ENCODE assay signal across 17 mouse cellular contexts in genomic region chr5:134123846-134124245, GRCm38 (mm10). TPM values are rescaled to one million over a fixed set of nuclear protein-coding genes. Genes with fewer than 3 reads are reported as not detected.
DNase-seq lines count a peak whose midpoint lies in the region; ATAC-seq lines count a peak whose summit lies in the region.
"Had no signal": no experiment of that assay in that cellular context is flagged by ENCODE, and none has a peak within 500 bp of the region (broad histone marks: within the 10 kb centered on the region; RNA-seq: fewer than 3 reads in every experiment).

No protein-coding gene starts in this region.

- no peak overlapping the region; the same call in 1 of the 2 replicates for H3K9ac ChIP-seq in heart, embryonic 11.5 days (ENCODE audit: low read depth, low read length)
- H3K9ac ChIP-seq in hindbrain, embryonic 16.5 days (ENCODE audit: low read depth, low read length) = no peak overlapping the region
- H3K9ac ChIP-seq: hindbrain, embryonic 13.5 days; liver, embryonic 13.5 days; lung, embryonic 14.5 days had no signal

- H3K4me3 ChIP-seq in heart, embryonic 11.5 days (ENCODE audit: low read depth, low read length) = no peak overlapping the region
- H3K4me3 ChIP-seq in hindbrain, embryonic 16.5 days (ENCODE audit: low read length) = no peak overlapping the region
- H3K4me3 ChIP-seq: hindbrain, embryonic 13.5 days; liver, embryonic 13.5 days; midbrain, embryonic 10.5 days had no signal

- ATAC-seq in heart, embryonic 11.5 days (replicated peaks; ENCODE audit: insufficient number of reproducible peaks, low FRiP score, low TSS enrichment) = no peak; the same call in 1 of the 2 replicates
- ATAC-seq in hindbrain, embryonic 16.5 days = no peak
- ATAC-seq: forebrain, embryonic 16.5 days had no signal

- no peaks in the 10 kb centered on the region for H3K27me3 ChIP-seq in heart, embryonic 11.5 days (ENCODE audit: control insufficient read depth, insufficient read depth, low read length)
- no peaks in the 10 kb centered on the region for H3K27me3 ChIP-seq in hindbrain, embryonic 16.5 days (replicated peaks; ENCODE audit: control insufficient read depth, insufficient read depth, low read length)
- H3K27me3 ChIP-seq: hindbrain, embryonic 13.5 days; liver, embryonic 13.5 days had no signal

- DNase-seq in gastrocnemius, adult 8-10 months (ENCODE audit: low spot score in 2 of 2) = peak; percentile 69 to 81
- DNase-seq in gastrocnemius, postnatal 14 days = peak; percentile 45
- DNase-seq in heart, postnatal 10 days = peak; percentile 55 to 66
- no peak for DNase-seq in lung, postnatal 4 days
- DNase-seq in embryo, embryonic 11 days = no peak
- DNase-seq: cerebellum, adult 2 months; kidney, postnatal 36 days; layer of hippocampus, adult 9-11 months; liver, embryonic 13.5 days; lung, embryonic 14.5 days; lung, postnatal 36 days; right cerebral cortex, postnatal 14 days had no signal

- no peaks in the 10 kb centered on the region; the same call in 1 of the 2 replicates for H3K36me3 ChIP-seq in heart, embryonic 11.5 days (ENCODE audit: control insufficient read depth, insufficient read depth, low read length)
- H3K36me3 ChIP-seq in hindbrain, embryonic 16.5 days (ENCODE audit: control insufficient read depth, insufficient read depth, low read length) = peaks cover 10% of the 10 kb centered on the region
- H3K36me3 ChIP-seq: liver, embryonic 13.5 days had no signal

- no peaks in the 10 kb centered on the region for H3K9me3 ChIP-seq in heart, embryonic 11.5 days (replicated peaks; ENCODE audit: control insufficient read depth, low read length)
- H3K9me3 ChIP-seq in hindbrain, embryonic 16.5 days (ENCODE audit: control insufficient read depth, low read length) = 0 out of 2 replicates have a peak, but pooled peaks cover 5% of the 10 kb centered on the region
- H3K9me3 ChIP-seq: hindbrain, embryonic 13.5 days; liver, embryonic 13.5 days had no signal

- peaks cover 16% of the 10 kb centered on the region for H3K4me1 ChIP-seq in heart, embryonic 11.5 days (ENCODE audit: control insufficient read depth, insufficient read depth, low read length)
- H3K4me1 ChIP-seq in hindbrain, embryonic 16.5 days (ENCODE audit: control insufficient read depth, insufficient read depth, low read depth, low read length) = no peaks in the 10 kb centered on the region; the same call in 1 of the 2 replicates
- H3K4me1 ChIP-seq: liver, embryonic 13.5 days had no signal

- intact Hi-C loops in gastrocnemius, postnatal 14 days (cut with DNase I; ENCODE audit: low total_unique reads) = no loop called here
- intact Hi-C loops in heart, postnatal 10 days (cut with DNase I) = no loop called here

- 47% methylated on average over 6 of the region's 6 CpGs for WGBS in heart, embryonic 11.5 days (ENCODE audit: insufficient replicate concordance)
- 80% methylated on average over 6 of the region's 6 CpGs for WGBS in hindbrain, embryonic 16.5 days

- H3K27ac ChIP-seq in heart, embryonic 11.5 days (ENCODE audit: low read depth, low read length) = peak overlapping the region; percentile 31; the same call in 1 of the 2 replicates
- H3K27ac ChIP-seq in hindbrain, embryonic 16.5 days (ENCODE audit: low read depth, low read length) = no peak overlapping the region
- H3K27ac ChIP-seq: hindbrain, embryonic 13.5 days; liver, embryonic 13.5 days; midbrain, embryonic 10.5 days had no signal

- no peak overlapping the region for H3K4me2 ChIP-seq in heart, embryonic 11.5 days
- no peak overlapping the region for H3K4me2 ChIP-seq in hindbrain, embryonic 16.5 days (ENCODE audit: low read length)
- H3K4me2 ChIP-seq: hindbrain, embryonic 13.5 days; liver, embryonic 13.5 days; lung, embryonic 14.5 days had no signal

RNA-seq across cellular contexts. Expression of gene Castor2, which starts 24.3 kb away (rescaled TPM):
- 10 to 100 TPM; 41.7 to 54.5 (median 50.6) TPM for total RNA-seq in gastrocnemius, adult 8-10 months (2022)
- total RNA-seq in gastrocnemius, postnatal 14 days (2021) = 10 to 100 TPM; 36.5 to 40.2 TPM
- 5.7 and 8.0 TPM in 2 replicates for polyA plus RNA-seq in heart, embryonic 11.5 days (2014; fragmentation: Nextera tagmentation; extraction: Ambion mirVana)
- 10 to 100 TPM; 21.4 to 23.4 TPM for total RNA-seq in heart, postnatal 10 days (2021)
- polyA plus RNA-seq in hindbrain, embryonic 16.5 days (2015; fragmentation: Nextera tagmentation; extraction: Ambion mirVana) = 25.3 and 30.7 TPM in 2 replicates

RNA-seq across cellular contexts. Expression of gene Rcc1l, which starts 52.7 kb away (rescaled TPM):
- total RNA-seq in gastrocnemius, adult 8-10 months (2022) = 10 to 100 TPM; 22.4 to 33.0 (median 28.5) TPM
- total RNA-seq in gastrocnemius, postnatal 14 days (2021) = 10 to 100 TPM; 13.9 to 18.3 TPM
- 21.0 and 21.8 TPM in 2 replicates for polyA plus RNA-seq in heart, embryonic 11.5 days (2014; fragmentation: Nextera tagmentation; extraction: Ambion mirVana)
- 10 to 100 TPM; 25.3 to 29.2 TPM for total RNA-seq in heart, postnatal 10 days (2021)
- polyA plus RNA-seq in hindbrain, embryonic 16.5 days (2015; fragmentation: Nextera tagmentation; extraction: Ambion mirVana) = 21.3 TPM in 2 replicates

RNA-seq across cellular contexts. Expression of gene Gtf2ird2, which starts 60.0 kb away (rescaled TPM):
- 1 to 10 TPM; 6.9 to 8.1 (median 7.2) TPM for total RNA-seq in gastrocnemius, adult 8-10 months (2022)
- total RNA-seq in gastrocnemius, postnatal 14 days (2021) = 1 to 10 TPM; 4.8 to 5.4 TPM
- polyA plus RNA-seq in heart, embryonic 11.5 days (2014; fragmentation: Nextera tagmentation; extraction: Ambion mirVana) = 5.3 and 6.5 TPM in 2 replicates
- total RNA-seq in heart, postnatal 10 days (2021) = 1 to 10 TPM; 7.4 to 7.7 TPM
- polyA plus RNA-seq in hindbrain, embryonic 16.5 days (2015; fragmentation: Nextera tagmentation; extraction: Ambion mirVana) = 12.5 and 14.0 TPM in 2 replicates

Comparison
In these comparisons a context has a peak if more than half of its experiments do, and no peak if none do; other contexts are left out.
1. DNase-seq: peak in gastrocnemius, adult 8-10 months (2 of 2), gastrocnemius, postnatal 14 days (single experiment) and heart, postnatal 10 days (2 of 2); none in lung, postnatal 4 days (0 of 2) and embryo, embryonic 11 days (single experiment).